Mouse (Mus musculus) bone marrow macrophage, adult 2 months (primary cell): Measurements from ENCODE around the gene Pgbd5.

ENCODE experiments used
- CTCF ChIP-seq: IDR thresholded peaks from 2 replicates; pipeline ENCODE4 v1.5.1; 2012; ENCODE audit warnings: low read depth, mild to moderate bottlenecking, low read length, moderate library complexity
- POLR2A ChIP-seq: IDR thresholded peaks from 2 replicates; pipeline ENCODE4 v1.6.1; 2012; ENCODE audit warnings: mild to moderate bottlenecking, low read depth, low read length, borderline replicate concordance

DNA sequence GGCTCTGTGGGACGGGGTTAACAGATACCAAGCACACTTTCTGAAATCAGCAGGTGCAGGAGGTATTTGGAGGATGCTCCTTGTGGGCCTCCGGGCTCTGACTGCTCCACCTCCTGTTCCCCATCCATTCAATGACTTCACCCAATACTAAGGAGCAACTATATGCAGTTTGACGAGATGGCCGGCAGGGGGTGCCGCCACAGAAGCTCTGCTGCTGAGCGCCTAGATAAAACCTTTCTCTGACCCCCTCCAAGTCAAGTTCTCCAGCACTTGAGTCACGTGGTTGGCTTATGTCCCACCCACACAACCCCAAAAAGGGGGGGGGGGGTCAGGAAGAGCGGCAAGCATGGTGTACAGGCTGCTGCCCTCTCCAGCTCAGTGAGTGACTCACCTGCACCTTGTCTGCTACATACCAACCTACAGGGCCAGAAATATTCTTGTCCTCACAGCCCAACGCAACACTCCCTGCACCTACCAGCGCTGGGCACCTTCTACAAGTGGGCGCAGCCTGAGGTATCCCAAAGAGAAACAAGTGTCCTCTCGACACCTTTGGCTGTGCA, 40.5 kb downstream of the Pgbd5 start:
- TF ChIP-seq CTCF (peak; percentile 77), POLR2A (no peak)
